Mouse (Mus musculus) heart, adult 2 months (tissue): Measurements from ENCODE around the gene Folr2. TPM values are rescaled to one million over a fixed set of nuclear protein-coding genes. Genes with fewer than 3 reads are reported as not detected.
A peak's percentile ranks its signal among the peaks of the same experiment; 100 is the strongest.

Experiments used
- DNase-seq, 2 experiments: peaks; one replicate each; pipeline ENCODE4 v3.0.0; 2021
- H3K27ac ChIP-seq: fragments of 200-600 bp; 2 replicates; pipeline ENCODE4 v1.8.1; 2022
- H3K27me3 ChIP-seq: fragments of 200-500 bp; 2 replicates; pipeline ENCODE4 v1.6.1; 2012; ENCODE audit warnings: mild to moderate bottlenecking, low read length, inconsistent platforms, mixed read lengths; ENCODE audit not compliant: control insufficient read depth, insufficient read depth
- H3K36me3 ChIP-seq: fragments of 200-500 bp; 2 replicates; pipeline ENCODE4 v1.6.1; 2012; ENCODE audit warnings: low read length, inconsistent platforms; ENCODE audit not compliant: control insufficient read depth, insufficient read depth
- H3K4me1 ChIP-seq: fragments of 200-500 bp; 2 replicates; pipeline ENCODE4 v1.6.1; 2011; ENCODE audit warnings: low read length; ENCODE audit not compliant: control insufficient read depth, insufficient read depth
- H3K4me3 ChIP-seq: fragments of 200-600 bp; 2 replicates; pipeline ENCODE4 v1.8.1; 2022
- H3K79me2 ChIP-seq: fragments of 200-500 bp; replicated peaks from 2 replicates; pipeline ENCODE4 v1.6.1; 2012; ENCODE audit warnings: mild to moderate bottlenecking, inconsistent platforms, low read length, moderate library complexity, mixed read lengths; ENCODE audit not compliant: control insufficient read depth, insufficient read depth
- H3K9ac ChIP-seq: fragments of 200-500 bp; 2 replicates; pipeline ENCODE4 v1.6.1; 2012; ENCODE audit warnings: low read depth, mild to moderate bottlenecking, control low read depth, inconsistent platforms, low read length, mixed read lengths
- CTCF ChIP-seq: fragments of 200-600 bp; IDR thresholded peaks from 2 replicates; pipeline ENCODE4 v1.8.1; 2022; ENCODE audit warnings: antibody characterized with exemption, mild to moderate bottlenecking, moderate library complexity
- EP300 ChIP-seq: fragments of 200-500 bp; IDR thresholded peaks from 2 replicates; pipeline ENCODE4 v1.6.1; 2011; ENCODE audit warnings: low read depth, low read length, control low read depth; ENCODE audit not compliant: insufficient read depth
- POLR2A ChIP-seq: fragments of 200-500 bp; IDR thresholded peaks from 2 replicates; pipeline ENCODE4 v1.6.1; 2011; ENCODE audit warnings: mild to moderate bottlenecking, low read depth, low read length, control low read depth; ENCODE audit not compliant: insufficient read depth
- WGBS: fragments of 180-500 bp; shearing (Covaris S2); methylation state at CpG from one replicate; pipeline ENCODE4 v1.1.7; 2018; 5-methylcytosine and 5-hydroxymethylcytosine counted together
- intact Hi-C: fragments of 180-260 bp; cut with DNase I; formaldehyde crosslinking; loops from one replicate; pipeline ENCODE4 v1.15.1; 2025
- polyA plus RNA-seq: library from polyadenylated mRNA; depleted of rRNA; stranded (reverse); fragments of >200 nt; gene quantifications from 2 replicates; pipeline ENCODE4 v1.2.3, GENCODE M21; 2012
- total RNA-seq, 2 experiments: library from RNA; stranded (reverse); gene quantifications; 2 replicates each; pipeline ENCODE4 v1.2.3; 2021

The Folr2 gene
- total and polyA plus RNA-seq, 3 experiments = 5.2 to 23.1 (median 6.0) TPM

DNA sequence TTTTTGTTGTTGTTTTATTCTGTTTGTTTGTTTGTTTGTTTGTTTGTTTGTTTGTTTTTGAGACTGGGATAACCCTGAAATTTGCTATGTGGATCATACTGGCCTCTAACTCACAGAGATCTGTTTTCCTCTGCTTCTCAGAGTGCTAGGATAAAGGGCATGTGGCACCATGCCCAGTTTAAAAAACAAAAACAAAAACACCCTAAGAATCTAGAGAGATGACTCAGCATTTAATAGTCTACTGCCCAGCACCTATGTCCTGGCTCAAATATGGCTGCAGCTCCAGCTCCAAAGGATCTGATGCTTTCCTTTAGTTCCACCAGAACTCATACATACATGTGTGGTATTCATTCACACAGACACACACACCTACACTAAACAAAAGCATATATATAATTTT lies 4.0 kb upstream of the Folr2 start:
- no peaks in the 10 kb centered on the region for H3K27me3 ChIP-seq
- DNase-seq = no peak
- no peaks in the 10 kb centered on the region for H3K4me1 ChIP-seq
- intact Hi-C loops = no loop called here
- no peak overlapping the region for H3K9ac ChIP-seq
- TF ChIP-seq EP300 = no peak
- no peak for TF ChIP-seq POLR2A
- TF ChIP-seq CTCF = no peak
- no peaks in the 10 kb centered on the region for H3K79me2 ChIP-seq
- H3K27ac ChIP-seq = no peak overlapping the region
- H3K4me3 ChIP-seq = no peak overlapping the region
- no peaks in the 10 kb centered on the region for H3K36me3 ChIP-seq

GRCm38 (mm10) chr7:101858362-101858761 lies 1.4 kb upstream of the Folr2 start:
- no peak overlapping the region for H3K27ac ChIP-seq
- DNase-seq = peak in 1 of 2 experiments; percentile 36
- H3K36me3 ChIP-seq = no peaks in the 10 kb centered on the region
- TF ChIP-seq POLR2A = no peak
- no peak for TF ChIP-seq CTCF
- no peak for TF ChIP-seq EP300
- H3K79me2 ChIP-seq = no peaks in the 10 kb centered on the region
- H3K4me1 ChIP-seq = no peaks in the 10 kb centered on the region
- H3K9ac ChIP-seq = no peak overlapping the region
- no peaks in the 10 kb centered on the region for H3K27me3 ChIP-seq
- no peak overlapping the region for H3K4me3 ChIP-seq
- intact Hi-C loops = no loop called here
- WGBS = 76% methylated on average over 9 of the region's 9 CpGs

DNA sequence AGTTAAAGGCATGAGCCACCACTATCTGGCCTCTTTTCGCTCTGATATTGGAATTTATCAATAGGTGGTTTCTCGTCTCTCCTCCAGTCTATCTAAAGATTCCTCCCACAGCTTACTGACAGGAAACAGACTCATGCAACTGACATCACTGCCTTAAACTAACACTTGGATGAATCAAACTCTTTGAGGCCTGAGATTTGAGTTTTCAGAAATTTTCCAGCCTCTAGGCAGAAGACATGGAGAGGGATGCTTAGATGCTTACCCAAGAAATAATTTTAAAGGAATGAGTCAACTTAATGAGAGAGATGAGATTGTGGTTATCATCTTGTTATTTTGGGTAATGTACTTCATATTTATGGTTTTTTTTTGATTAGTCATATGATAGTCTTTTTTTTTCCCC lies 3.2 kb downstream of the Folr2 start:
- DNase-seq = no peak

GRCm38 (mm10) chr7:101852846-101853245 lies 4.1 kb downstream of the Folr2 start:
- Histone ChIP-seq H3K79me2 (no peaks in the 10 kb centered on the region), H3K27ac (no peak overlapping the region)
- 87% methylated on average over 6 of the region's 6 CpGs for WGBS

More for the DNA sequence above, 3.2 kb downstream of the Folr2 start:
- intact Hi-C loops = no loop called here
- Histone ChIP-seq H3K27me3 (no peaks in the 10 kb centered on the region), H3K9ac (no peak overlapping the region), H3K79me2 (no peaks in the 10 kb centered on the region), H3K4me1 (peaks cover 2% of the 10 kb centered on the region; the same call in 1 of the 2 replicates), H3K36me3 (no peaks in the 10 kb centered on the region), H3K27ac (no peak overlapping the region), H3K4me3 (no peak overlapping the region)
- WGBS = 40% methylated on average over 2 of the region's 2 CpGs
- TF ChIP-seq EP300 = no peak

DNA sequence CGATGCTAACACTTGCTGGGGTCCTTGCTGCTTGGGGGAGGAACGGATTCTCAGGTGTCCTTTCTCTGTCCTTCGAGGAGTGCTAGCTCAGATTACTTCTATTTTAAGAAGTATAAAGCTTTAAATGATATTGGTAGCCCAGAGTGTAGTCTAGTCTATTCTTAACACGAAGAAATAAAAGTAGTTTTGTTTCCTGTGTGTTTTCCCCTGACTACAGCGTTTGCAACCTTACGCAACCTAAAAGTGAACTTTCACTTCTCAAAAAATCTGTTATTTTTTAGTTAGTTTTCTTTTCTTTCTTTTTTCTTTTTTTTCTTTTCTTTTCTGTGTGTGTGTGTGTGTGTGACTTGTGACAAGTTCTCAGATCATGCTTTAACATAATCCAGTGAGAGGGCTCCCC lies 5.3 kb downstream of the Folr2 start:
- H3K9ac ChIP-seq = no peak overlapping the region
- no peaks in the 10 kb centered on the region for H3K36me3 ChIP-seq
- no peak for TF ChIP-seq EP300
- no peak for TF ChIP-seq POLR2A
- no peak for TF ChIP-seq CTCF
- no peaks in the 10 kb centered on the region for H3K79me2 ChIP-seq
- intact Hi-C loops = no loop called here
- H3K4me1 ChIP-seq = peaks cover 2% of the 10 kb centered on the region; the same call in 1 of the 2 replicates
- H3K27me3 ChIP-seq = no peaks in the 10 kb centered on the region
- no peak overlapping the region for H3K4me3 ChIP-seq
- no peak for DNase-seq
- WGBS = 61% methylated on average over 6 of the region's 6 CpGs
- no peak overlapping the region for H3K27ac ChIP-seq

More at GRCm38 (mm10) chr7:101852846-101853245, 4.1 kb downstream of the Folr2 start:
- Histone ChIP-seq H3K27me3 (no peaks in the 10 kb centered on the region), H3K4me3 (no peak overlapping the region), H3K9ac (no peak overlapping the region), H3K36me3 (no peaks in the 10 kb centered on the region), H3K4me1 (peaks cover 2% of the 10 kb centered on the region; the same call in 1 of the 2 replicates)
- intact Hi-C loops = no loop called here
- TF ChIP-seq POLR2A = no peak
- TF ChIP-seq CTCF = no peak
- TF ChIP-seq EP300 = no peak
- DNase-seq = no peak

- TF ChIP-seq EP300 (no peak), CTCF (no peak), POLR2A (no peak)
- DNase-seq = no peak
- no peaks in the 10 kb centered on the region for H3K79me2 ChIP-seq
- WGBS = 91% methylated on average over 1 of the region's 1 CpGs
- no peak overlapping the region for H3K27ac ChIP-seq
- H3K27me3 ChIP-seq = no peaks in the 10 kb centered on the region
- no peak overlapping the region for H3K9ac ChIP-seq
- intact Hi-C loops = no loop called here
- no peak overlapping the region for H3K4me3 ChIP-seq
- peaks cover 2% of the 10 kb centered on the region; the same call in 1 of the 2 replicates for H3K4me1 ChIP-seq
- no peaks in the 10 kb centered on the region for H3K36me3 ChIP-seq
Observed at GRCm38 (mm10) chr7:101847934-101848333, 9.1 kb downstream of the Folr2 start.

DNA sequence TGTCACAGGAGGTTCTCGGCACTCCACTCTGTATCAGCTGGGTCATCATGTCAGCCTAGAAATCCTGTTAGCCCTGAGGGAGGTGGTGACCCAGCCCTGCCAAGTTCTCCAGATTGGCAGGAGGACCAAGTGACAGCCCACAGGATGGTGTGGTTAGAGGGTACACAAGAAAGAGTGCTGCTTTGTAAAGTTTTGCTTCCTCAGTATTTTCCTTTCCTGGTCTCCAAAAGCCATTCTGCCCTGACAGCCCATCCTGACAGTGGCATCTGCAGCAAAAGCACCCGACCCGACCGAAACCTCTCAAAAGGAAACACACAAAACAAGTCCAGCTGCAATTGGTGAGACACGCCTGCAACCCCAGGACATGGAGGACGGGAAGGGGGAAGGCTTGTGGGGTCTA lies 12.8 kb downstream of the Folr2 start:
- WGBS = 71% methylated on average over 6 of the region's 6 CpGs
- no peak overlapping the region for H3K27ac ChIP-seq
- TF ChIP-seq CTCF = no peak
- no peaks in the 10 kb centered on the region for H3K79me2 ChIP-seq
- intact Hi-C loops = no loop called here
- DNase-seq = no peak
- no peaks in the 10 kb centered on the region for H3K4me1 ChIP-seq
- H3K4me3 ChIP-seq = no peak overlapping the region
- no peak overlapping the region for H3K9ac ChIP-seq
- no peaks in the 10 kb centered on the region for H3K27me3 ChIP-seq
- no peaks in the 10 kb centered on the region for H3K36me3 ChIP-seq
